Mouse (Mus musculus) lung, adult 18-20 months (tissue): ENCODE measurements at regions not wholly inside any gene's neighbourhood (a gene's known extent, or its start where the extent isn't known, plus 50 kb on each side); places are given as distances from the start of the nearest gene placed in this dataset.

Source experiments
- DNase-seq, 2 experiments: peaks; one replicate each; pipeline ENCODE4 v3.0.0; 2022; ENCODE audit warnings: mixed read lengths in 2 of 2

- DNase-seq = no peak
Observed at GRCm38 (mm10) chr1:13938344-13938743, 2154.8 kb downstream of the 4930444P10Rik start.

GRCm38 (mm10) chr1:13935938-13936491 is 2157.1 kb downstream of the 4930444P10Rik start:
- DNase-seq = no peak

GRCm38 (mm10) chr1:13928679-13929078 is 2164.4 kb downstream of the 4930444P10Rik start:
- no peak for DNase-seq

GRCm38 (mm10) chr1:13927964-13928363 is 2165.2 kb downstream of the 4930444P10Rik start:
- no peak for DNase-seq

GRCm38 (mm10) chr1:13925994-13926393 is 2167.1 kb downstream of the 4930444P10Rik start:
- DNase-seq = no peak

GRCm38 (mm10) chr1:13915216-13915615 is 2177.9 kb downstream of the 4930444P10Rik start:
- DNase-seq = no peak

- DNase-seq = no peak
Observed at GRCm38 (mm10) chr1:13879126-13879525, 2214.0 kb downstream of the 4930444P10Rik start.

- DNase-seq = peak; percentile 14 to 28
Observed at GRCm38 (mm10) chr1:13873925-13874324, 2219.2 kb downstream of the 4930444P10Rik start.

GRCm38 (mm10) chr1:13872536-13872935 is 2220.6 kb downstream of the 4930444P10Rik start:
- DNase-seq = no peak

GRCm38 (mm10) chr1:13870631-13871286 is 2222.4 kb downstream of the 4930444P10Rik start:
- no peak for DNase-seq

GRCm38 (mm10) chr1:13865713-13866112 is 2227.4 kb downstream of the 4930444P10Rik start:
- no peak for DNase-seq

GRCm38 (mm10) chr1:13863712-13864111 is 2229.4 kb downstream of the 4930444P10Rik start:
- DNase-seq = no peak

GRCm38 (mm10) chr1:13861070-13861511 is 2232.0 kb downstream of the 4930444P10Rik start:
- no peak for DNase-seq

- no peak for DNase-seq
Observed at GRCm38 (mm10) chr1:13860469-13860868, 2232.7 kb downstream of the 4930444P10Rik start.

GRCm38 (mm10) chr1:13859723-13860122 is 2233.4 kb downstream of the 4930444P10Rik start:
- DNase-seq = no peak

GRCm38 (mm10) chr1:13858371-13859018 is 2234.6 kb downstream of the 4930444P10Rik start:
- DNase-seq = no peak

GRCm38 (mm10) chr1:13856998-13857397 is 2236.1 kb downstream of the 4930444P10Rik start:
- no peak for DNase-seq

- no peak for DNase-seq
Observed at GRCm38 (mm10) chr1:13851144-13851543, 2242.0 kb downstream of the 4930444P10Rik start.

GRCm38 (mm10) chr1:13849071-13849470 is 2244.1 kb downstream of the 4930444P10Rik start:
- no peak for DNase-seq

GRCm38 (mm10) chr1:13846336-13846865 is 2246.7 kb downstream of the 4930444P10Rik start:
- DNase-seq = no peak

GRCm38 (mm10) chr1:13840309-13840622 is 2252.9 kb downstream of the 4930444P10Rik start:
- DNase-seq = no peak

- peak; percentile 15 to 19 for DNase-seq
Observed at GRCm38 (mm10) chr1:13839619-13840308, 2253.4 kb downstream of the 4930444P10Rik start.
